Mouse (Mus musculus): ENCODE measurements around the gene Bcat1. TPM values are rescaled to one million over a fixed set of nuclear protein-coding genes. Genes with fewer than 3 reads are reported as not detected.

Gene Bcat1
- total RNA-seq (2014; rRNA removed) (94.2 and 96.8 TPM in 2 replicates), polyA plus RNA-seq (2015; fragmentation: Nextera tagmentation; extraction: Ambion mirVana) (57.0 and 63.5 TPM in 2 replicates)

DNA sequence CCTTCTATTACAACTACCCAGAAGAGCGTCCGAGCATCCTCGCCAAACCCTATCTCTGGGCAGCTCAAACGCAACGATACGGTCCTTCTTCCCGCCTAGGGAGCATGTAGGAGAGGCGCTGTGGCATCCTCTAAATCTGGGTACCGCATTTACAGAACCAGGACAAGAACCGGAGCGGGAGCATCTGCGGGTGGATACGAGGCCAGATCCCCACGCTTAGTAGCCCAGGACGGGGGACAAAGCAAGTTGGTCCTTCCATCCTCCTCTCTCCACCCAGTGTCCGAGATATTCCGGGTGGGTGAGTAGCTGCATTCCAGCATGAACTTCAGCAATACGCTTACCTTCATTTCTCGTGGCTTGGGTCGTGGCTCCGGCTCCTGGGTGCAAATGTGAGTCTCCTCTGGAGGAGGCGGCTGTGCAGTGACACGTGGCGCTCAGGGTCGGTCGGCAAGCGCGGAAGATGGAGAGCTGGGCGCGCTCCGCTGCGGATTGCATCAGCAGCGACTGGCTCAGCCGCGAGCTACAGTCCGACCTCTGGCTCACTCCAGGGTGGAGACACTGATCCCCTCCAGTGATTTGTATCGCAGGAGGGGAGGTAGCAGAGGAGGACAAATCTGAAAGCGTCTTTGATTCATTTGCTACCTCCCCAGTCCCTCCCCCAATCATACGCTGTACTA is at the start of gene Bcat1:
TSS of gene Bcat1 (minus strand) at position 637 of the 677 bp plus-strand sequence.
- H3K27ac ChIP-seq (ENCODE audit: low read depth, low read length), result no peak within 1 kb of the TSS
- under 1% methylated on average over 39 of the region's 39 CpGs for WGBS

DNA sequence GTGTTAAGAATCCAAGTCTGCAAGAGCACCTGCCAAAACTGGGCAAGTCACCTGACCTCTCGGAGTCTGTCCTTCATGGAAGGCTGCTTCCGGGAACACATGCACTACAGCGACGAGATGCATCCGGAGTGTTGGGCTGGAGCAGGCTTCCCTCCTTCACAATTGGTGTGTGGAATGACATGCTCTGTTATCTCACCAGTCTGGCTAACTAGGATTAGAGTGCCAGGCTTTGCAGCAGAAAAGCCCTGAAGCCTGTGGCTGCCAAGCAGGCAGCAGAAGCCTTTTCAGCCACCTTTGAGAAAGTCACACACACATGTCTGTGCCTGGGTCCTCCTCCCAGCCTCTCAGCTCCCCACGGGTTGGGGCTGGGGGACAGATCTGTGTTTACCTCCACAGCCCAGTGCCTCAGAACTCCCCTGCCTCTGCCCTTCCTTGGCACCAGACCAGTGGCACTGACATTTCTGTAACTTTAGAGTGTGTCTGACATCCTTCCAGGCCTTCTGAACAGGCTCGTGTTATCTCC is 49.7 kb upstream of the Bcat1 start:
- DNase-seq (ENCODE audit: low spot score) (peak; percentile 22), ATAC-seq (ENCODE audit: low FRiP score) (no peak)
- Histone ChIP-seq H3K4me3 (ENCODE audit: low read depth, low read length) (no peak overlapping the region), H3K36me3 (ENCODE audit: insufficient read depth, low read length) (no peaks in the 10 kb centered on the region), H3K4me1 (ENCODE audit: insufficient read depth, low read length) (no peaks in the 10 kb centered on the region), H3K9ac (replicated peaks; ENCODE audit: low read length, poor library complexity, severe bottlenecking) (no peak overlapping the region), H3K27me3 (ENCODE audit: insufficient read depth, low read length) (0 out of 2 replicates have a peak, but pooled peaks cover 3% of the 10 kb centered on the region), H3K27ac (ENCODE audit: low read depth, low read length) (peak overlapping the region; percentile 38; the same call in 1 of the 2 replicates), H3K4me2 (ENCODE audit: low read depth, low read length, poor library complexity, severe bottlenecking) (no peak overlapping the region), H3K9me3 (ENCODE audit: low read length) (no peaks in the 10 kb centered on the region)
- no peak for TF ChIP-seq CTCF (IDR thresholded peaks at IDR 0.05)
- 43% methylated on average over 7 of the region's 7 CpGs for WGBS

More for the DNA sequence above, at the start of gene Bcat1:
- H3K4me1 ChIP-seq (ENCODE audit: insufficient read depth, low read length), result no peaks in the 10 kb centered on the region
- no peaks in the 10 kb centered on the region for H3K9me3 ChIP-seq (ENCODE audit: low read length)
- TF ChIP-seq CTCF (IDR thresholded peaks at IDR 0.05), result no peak
- peak within 1 kb of the TSS; percentile 62 for H3K9ac ChIP-seq (replicated peaks; ENCODE audit: low read length, poor library complexity, severe bottlenecking)
- peak within 1 kb of the TSS; percentile 47 for H3K4me3 ChIP-seq (ENCODE audit: low read depth, low read length)
- peak within 1 kb of the TSS; percentile 96 for H3K4me2 ChIP-seq (ENCODE audit: low read depth, low read length, poor library complexity, severe bottlenecking)
- no peaks in the 10 kb centered on the region for H3K27me3 ChIP-seq (ENCODE audit: insufficient read depth, low read length)
- DNase-seq (ENCODE audit: low spot score) (peak; percentile 58), ATAC-seq (ENCODE audit: low FRiP score) (peak; percentile 78)
- no peaks in the 10 kb centered on the region for H3K36me3 ChIP-seq (ENCODE audit: insufficient read depth, low read length)

DNA sequence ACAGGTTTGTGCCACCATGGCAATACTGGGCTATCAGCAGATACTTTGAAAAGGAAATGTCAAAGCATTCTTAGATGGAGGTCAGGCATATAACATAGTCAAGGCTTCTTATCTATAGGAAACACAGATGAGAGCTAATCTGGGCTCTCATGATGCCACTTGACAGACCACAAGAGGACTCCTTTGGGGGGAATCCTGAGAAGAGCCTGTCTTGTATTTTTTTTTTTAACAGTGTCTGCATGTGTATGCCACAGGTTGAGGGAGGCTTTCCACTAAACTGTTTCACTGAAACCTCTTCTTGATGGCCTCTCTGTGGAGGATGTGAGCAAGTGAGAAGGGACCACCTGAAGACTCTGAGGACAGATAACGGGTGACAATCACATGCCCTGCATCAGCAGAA is 48.6 kb upstream of the Bcat1 start:
- 67% methylated on average over 1 of the region's 1 CpGs for WGBS
- Histone ChIP-seq H3K27me3 (ENCODE audit: insufficient read depth, low read length) (0 out of 2 replicates have a peak, but pooled peaks cover 3% of the 10 kb centered on the region), H3K4me1 (ENCODE audit: insufficient read depth, low read length) (no peaks in the 10 kb centered on the region), H3K9me3 (ENCODE audit: low read length) (no peaks in the 10 kb centered on the region), H3K9ac (replicated peaks; ENCODE audit: low read length, poor library complexity, severe bottlenecking) (no peak overlapping the region), H3K36me3 (ENCODE audit: insufficient read depth, low read length) (no peaks in the 10 kb centered on the region), H3K4me3 (ENCODE audit: low read depth, low read length) (no peak overlapping the region), H3K27ac (ENCODE audit: low read depth, low read length) (no peak overlapping the region), H3K4me2 (ENCODE audit: low read depth, low read length, poor library complexity, severe bottlenecking) (no peak overlapping the region)
- ATAC-seq (ENCODE audit: low FRiP score) (no peak), DNase-seq (ENCODE audit: low spot score) (no peak)
- no peak for TF ChIP-seq CTCF (IDR thresholded peaks at IDR 0.05)

DNA sequence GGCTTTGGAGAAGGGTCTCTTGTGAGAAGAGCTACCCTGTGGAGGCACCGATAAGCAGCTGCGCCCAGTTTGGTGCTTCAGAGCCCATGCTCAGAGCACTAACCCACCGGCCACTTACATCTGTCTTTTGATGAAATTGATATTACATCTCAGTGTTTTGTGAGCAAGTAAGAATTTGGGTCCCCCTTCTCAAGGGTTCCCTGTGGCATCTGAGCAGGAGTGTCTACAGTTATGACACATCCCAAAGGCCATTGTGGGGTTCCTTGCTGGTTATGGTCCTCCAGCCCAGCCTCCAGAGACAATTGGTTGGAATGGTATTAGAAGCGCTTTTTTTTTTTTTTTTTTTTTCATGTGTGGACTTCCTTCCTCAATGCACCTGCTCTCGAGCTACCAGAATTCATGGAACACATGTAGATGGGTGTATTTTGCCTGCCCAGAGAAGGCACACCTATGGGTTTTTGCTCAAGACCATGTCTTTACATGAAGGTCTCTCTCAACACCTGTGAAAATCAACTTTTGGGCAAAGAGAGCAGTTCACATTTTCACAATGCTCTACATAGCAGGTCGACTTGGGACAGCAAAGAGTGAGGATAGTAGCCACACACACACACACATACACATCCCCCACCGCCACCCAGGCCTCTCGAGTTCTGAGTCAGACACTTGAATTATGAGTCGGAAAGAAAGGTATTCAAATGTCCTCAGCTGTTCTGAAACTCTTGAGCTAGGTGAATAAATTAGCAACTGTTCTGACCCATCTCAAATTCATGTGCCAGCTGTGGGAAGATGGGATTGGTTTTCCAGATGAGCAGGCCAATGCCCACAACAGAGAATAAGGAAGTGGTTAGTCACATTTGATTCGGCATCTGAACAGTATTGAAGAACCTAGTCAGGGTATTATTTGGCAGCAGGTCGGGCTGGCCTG is 47.4 kb upstream of the Bcat1 start:
- ATAC-seq (ENCODE audit: low FRiP score) (no peak), DNase-seq (ENCODE audit: low spot score) (no peak)
- no peaks in the 10 kb centered on the region for H3K36me3 ChIP-seq (ENCODE audit: insufficient read depth, low read length)
- H3K9me3 ChIP-seq (ENCODE audit: low read length), result no peaks in the 10 kb centered on the region
- no peak overlapping the region for H3K9ac ChIP-seq (replicated peaks; ENCODE audit: low read length, poor library complexity, severe bottlenecking)
- TF ChIP-seq CTCF (IDR thresholded peaks at IDR 0.05), result no peak
- WGBS, result 87% methylated on average over 11 of the region's 11 CpGs
- H3K27ac ChIP-seq (ENCODE audit: low read depth, low read length), result no peak overlapping the region
- no peak overlapping the region for H3K4me2 ChIP-seq (ENCODE audit: low read depth, low read length, poor library complexity, severe bottlenecking)
- no peaks in the 10 kb centered on the region for H3K4me1 ChIP-seq (ENCODE audit: insufficient read depth, low read length)
- no peak overlapping the region for H3K4me3 ChIP-seq (ENCODE audit: low read depth, low read length)
- H3K27me3 ChIP-seq (ENCODE audit: insufficient read depth, low read length), result 0 out of 2 replicates have a peak, but pooled peaks cover 3% of the 10 kb centered on the region

DNA sequence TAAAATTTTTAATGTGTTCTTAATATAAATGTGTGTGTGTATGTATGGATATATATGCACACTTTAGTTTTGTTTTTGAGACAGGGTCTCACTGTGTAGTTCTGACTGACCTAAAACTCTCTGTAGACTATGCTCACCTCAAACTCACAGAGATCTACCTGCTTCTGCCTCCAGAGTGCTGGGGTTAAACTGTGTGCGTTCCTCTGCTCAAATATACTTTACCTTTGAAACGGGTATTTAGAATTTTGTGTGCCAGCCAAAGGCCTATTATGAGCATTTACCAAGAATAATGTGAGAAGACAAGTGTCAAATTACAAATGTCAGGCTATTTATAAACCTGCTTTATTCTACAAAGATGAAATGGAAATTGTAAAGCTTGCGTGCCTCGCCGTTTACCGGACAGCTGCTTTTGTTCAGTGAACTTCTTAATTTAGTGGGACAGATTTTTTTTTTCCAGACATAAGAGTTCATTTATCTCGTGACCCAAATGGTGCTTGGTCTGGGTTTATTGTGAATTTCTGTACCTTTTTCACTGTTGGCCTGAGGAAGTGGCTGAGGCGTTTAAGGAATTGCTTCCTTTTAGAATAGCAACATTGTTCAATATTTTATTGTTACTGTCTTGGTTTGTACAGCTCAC is 46.6 kb upstream of the Bcat1 start:
- ATAC-seq (ENCODE audit: low FRiP score) (no peak), DNase-seq (ENCODE audit: low spot score) (no peak)
- WGBS, result 50% methylated on average over 8 of the region's 8 CpGs
- Histone ChIP-seq H3K27me3 (ENCODE audit: insufficient read depth, low read length) (0 out of 2 replicates have a peak, but pooled peaks cover 3% of the 10 kb centered on the region), H3K4me1 (ENCODE audit: insufficient read depth, low read length) (no peaks in the 10 kb centered on the region), H3K4me3 (ENCODE audit: low read depth, low read length) (no peak overlapping the region), H3K9ac (replicated peaks; ENCODE audit: low read length, poor library complexity, severe bottlenecking) (no peak overlapping the region), H3K9me3 (ENCODE audit: low read length) (no peaks in the 10 kb centered on the region), H3K4me2 (ENCODE audit: low read depth, low read length, poor library complexity, severe bottlenecking) (no peak overlapping the region), H3K27ac (ENCODE audit: low read depth, low read length) (no peak overlapping the region), H3K36me3 (ENCODE audit: insufficient read depth, low read length) (no peaks in the 10 kb centered on the region)
- TF ChIP-seq CTCF (IDR thresholded peaks at IDR 0.05), result no peak
